Mouse (Mus musculus) cerebellum, adult 9-10 months (tissue): ENCODE data around the gene 1700017D01Rik.
A peak's percentile ranks its signal among the peaks of the same experiment; 100 is the strongest.
"Not testable (repeated sequence)": the region's sequence is repeated elsewhere in the genome, so short reads cannot be mapped to it uniquely, and the experiment has no call there.

Experiments
- DNase-seq: peaks from one replicate; pipeline ENCODE4 v3.0.0; 2022

Gene 1700017D01Rik

GRCm38 (mm10) chr19:11130776-11131175 lies at the start of gene 1700017D01Rik:
Gene 1700017D01Rik, minus strand, starts transcription at chr19:11130876.
- DNase-seq = not testable (repeated sequence)

DNA sequence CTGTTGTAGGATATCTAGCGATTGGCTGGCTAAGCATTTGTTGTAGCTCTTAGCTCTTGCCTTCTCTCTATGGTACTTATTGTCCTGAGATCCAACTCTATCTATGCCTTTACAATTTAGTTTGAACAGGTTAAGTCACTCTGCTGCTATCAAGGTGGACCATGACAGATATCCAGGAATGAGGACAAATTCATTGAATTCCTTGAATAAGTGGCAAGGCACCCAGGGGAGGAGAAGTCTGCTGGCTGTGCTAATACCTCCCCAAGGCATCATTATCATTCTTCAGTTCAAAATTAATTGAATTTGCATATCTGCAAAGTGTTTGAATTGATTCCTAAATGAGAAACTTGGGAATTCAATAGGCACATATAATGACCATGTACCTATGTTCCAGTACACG lies 46.8 kb upstream of the 1700017D01Rik start:
- no peak for DNase-seq

GRCm38 (mm10) chr19:11165172-11165571 lies 34.5 kb upstream of the 1700017D01Rik start, which contains the start of gene 1700025F22Rik:
Gene 1700025F22Rik, minus strand, starts transcription at chr19:11165320.
- DNase-seq = no peak

GRCm38 (mm10) chr19:11157890-11158289 lies 27.2 kb upstream of the 1700017D01Rik start:
- not testable (repeated sequence) for DNase-seq

GRCm38 (mm10) chr19:11135336-11135735 lies 4.7 kb upstream of the 1700017D01Rik start:
- no peak for DNase-seq

- DNase-seq = no peak
Observed at GRCm38 (mm10) chr19:11134852-11135251, 4.2 kb upstream of the 1700017D01Rik start.

DNA sequence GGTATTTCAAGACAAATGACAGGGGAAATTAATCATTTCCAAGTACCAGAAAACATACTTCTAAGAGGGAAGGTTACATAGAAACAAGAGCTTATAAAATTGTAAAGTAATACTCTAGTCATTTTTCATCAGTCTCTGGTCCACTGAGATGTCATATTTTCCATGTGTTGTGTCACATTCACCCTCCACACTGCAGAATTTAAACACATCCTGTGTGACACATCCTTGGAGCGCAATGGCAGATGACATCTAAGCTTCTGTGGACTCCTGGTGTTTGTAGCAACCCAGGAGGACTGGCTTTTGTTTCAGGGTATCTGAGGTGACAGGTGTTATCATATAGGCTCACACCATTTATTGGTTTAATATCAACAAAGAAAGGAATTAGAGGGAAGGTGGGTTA lies 974 bp downstream of the 1700017D01Rik start:
- DNase-seq = no peak

GRCm38 (mm10) chr19:11121016-11121420 lies 9.7 kb downstream of the 1700017D01Rik start:
- DNase-seq = peak; percentile 20

GRCm38 (mm10) chr19:11119338-11119737 lies 11.3 kb downstream of the 1700017D01Rik start:
- DNase-seq = no peak

- no peak for DNase-seq
Observed at GRCm38 (mm10) chr19:11107746-11108145, 22.9 kb downstream of the 1700017D01Rik start.

DNA sequence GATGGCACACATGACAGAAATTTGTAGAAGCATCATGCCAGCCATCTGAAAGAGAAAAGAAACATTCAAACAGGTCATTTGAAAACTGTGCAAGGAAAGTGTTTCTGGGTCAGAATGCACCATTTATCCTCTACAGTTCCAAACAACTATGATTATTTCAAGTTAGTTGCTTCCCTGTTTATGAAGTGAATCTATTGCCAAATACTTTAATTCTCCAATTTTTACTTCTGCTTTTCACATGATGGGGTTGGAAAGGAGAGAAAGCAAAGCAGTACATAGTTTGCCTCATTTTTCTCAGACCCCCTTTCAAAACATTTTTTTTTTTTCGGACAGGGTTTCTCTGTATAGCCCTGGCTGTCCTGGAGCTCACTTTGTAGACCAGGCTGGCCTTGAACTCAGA lies 28.8 kb downstream of the 1700017D01Rik start:
- no peak for DNase-seq

GRCm38 (mm10) chr19:11098401-11098800 lies 32.3 kb downstream of the 1700017D01Rik start:
- no peak for DNase-seq

DNA sequence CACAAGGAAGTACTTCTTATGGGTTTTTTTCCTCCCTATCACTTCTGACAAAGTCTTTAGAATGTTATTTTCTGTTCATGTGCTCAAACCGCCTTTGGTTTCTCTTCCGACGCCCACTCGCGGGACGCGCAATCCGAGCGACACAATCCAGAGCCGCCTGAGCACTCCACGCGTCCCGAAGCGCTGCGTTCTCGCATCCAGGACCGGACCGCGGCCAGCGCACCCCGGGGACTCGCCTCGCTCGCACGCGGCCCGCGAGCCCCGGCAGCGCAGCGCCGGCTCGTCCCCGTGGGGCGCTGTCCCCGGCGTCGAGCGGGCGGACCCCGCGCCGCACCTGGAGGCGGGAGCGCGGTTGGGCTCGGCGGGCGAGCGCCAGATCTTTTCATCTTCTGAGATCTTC lies 38.5 kb downstream of the 1700017D01Rik start:
- DNase-seq = not testable (repeated sequence)

- DNase-seq = no peak
Observed at GRCm38 (mm10) chr19:11080934-11081333, 49.7 kb downstream of the 1700017D01Rik start, which contains the start of gene Ms4a8a. Gene Ms4a8a, minus strand, starts transcription at chr19:11081102.

- no peak for DNase-seq
Observed at GRCm38 (mm10) chr19:11070364-11070763, 60.3 kb downstream of the 1700017D01Rik start.

- DNase-seq = no peak
Observed at GRCm38 (mm10) chr19:11065202-11065875, 65.3 kb downstream of the 1700017D01Rik start.

GRCm38 (mm10) chr19:11060900-11061299 lies 69.8 kb downstream of the 1700017D01Rik start:
- DNase-seq = no peak

DNA sequence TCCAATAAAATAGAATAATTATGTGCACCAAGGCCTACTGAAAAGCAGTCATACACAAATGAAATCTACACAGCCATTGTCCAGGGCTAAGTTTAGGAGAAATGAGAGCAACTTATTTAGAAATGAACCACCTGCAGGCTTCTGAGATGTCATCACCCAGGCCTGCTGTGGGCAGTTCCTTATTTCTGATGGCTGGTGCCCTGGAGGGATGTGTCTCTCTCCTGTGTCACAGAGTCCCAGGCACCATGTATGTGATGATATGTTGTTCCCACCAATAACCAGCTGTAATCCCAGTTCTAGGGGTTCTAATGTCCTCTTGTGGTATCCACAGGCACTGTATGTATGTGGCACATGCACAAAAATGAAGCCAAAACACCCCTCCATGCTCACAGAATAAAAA lies 70.7 kb downstream of the 1700017D01Rik start:
- no peak for DNase-seq

- not testable (repeated sequence) for DNase-seq
Observed at GRCm38 (mm10) chr19:11055700-11056099, 75.0 kb downstream of the 1700017D01Rik start.

- DNase-seq = no peak
Observed at GRCm38 (mm10) chr19:11053277-11053676, 77.4 kb downstream of the 1700017D01Rik start.

DNA sequence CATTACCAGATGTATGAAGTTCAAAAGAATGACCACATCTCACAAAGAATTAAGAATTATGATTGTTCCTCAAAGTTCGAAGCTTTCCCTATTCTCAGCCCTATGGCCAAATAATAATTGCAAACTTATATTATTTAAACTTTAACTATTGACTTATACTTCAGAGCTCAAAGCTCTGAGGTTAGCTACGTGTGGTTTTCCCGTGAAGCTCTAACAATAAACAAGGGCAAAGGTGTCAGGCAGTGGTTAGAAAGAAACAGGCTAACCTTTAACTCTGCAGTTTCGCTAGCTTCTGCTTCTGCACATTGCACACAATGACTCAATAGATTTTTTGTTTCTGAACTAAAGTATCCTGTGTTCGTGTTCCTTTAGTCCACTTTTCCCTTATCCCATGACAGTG lies 77.8 kb downstream of the 1700017D01Rik start:
- no peak for DNase-seq

- DNase-seq = no peak
Observed at GRCm38 (mm10) chr19:11050286-11050685, 80.4 kb downstream of the 1700017D01Rik start.

DNA sequence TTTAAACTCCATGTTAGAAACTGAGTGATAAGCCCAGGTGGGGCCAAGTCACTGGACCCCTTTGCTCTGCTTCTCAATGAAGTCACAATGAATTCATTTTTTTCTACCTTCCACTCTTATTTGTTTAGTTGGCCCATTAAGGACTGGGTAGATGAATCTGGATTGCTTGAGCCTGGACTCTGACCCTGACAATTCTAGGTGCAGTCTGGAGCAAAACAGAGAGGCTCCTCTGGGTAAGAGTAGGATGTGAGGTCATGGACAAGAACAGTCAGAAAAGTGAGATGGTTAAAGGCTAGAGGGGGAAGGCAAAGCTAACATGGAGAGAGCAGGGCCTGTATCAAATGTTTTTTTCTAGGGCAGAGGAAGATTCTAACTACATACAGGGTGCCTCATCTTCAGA lies 81.2 kb downstream of the 1700017D01Rik start:
- DNase-seq = no peak

GRCm38 (mm10) chr19:11048503-11048902 lies 82.2 kb downstream of the 1700017D01Rik start:
- no peak for DNase-seq

GRCm38 (mm10) chr19:11048009-11048408 lies 82.7 kb downstream of the 1700017D01Rik start:
- no peak for DNase-seq
